Mouse (Mus musculus): Measurements from ENCODE around the gene Zfp593.

Gene Zfp593

DNA sequence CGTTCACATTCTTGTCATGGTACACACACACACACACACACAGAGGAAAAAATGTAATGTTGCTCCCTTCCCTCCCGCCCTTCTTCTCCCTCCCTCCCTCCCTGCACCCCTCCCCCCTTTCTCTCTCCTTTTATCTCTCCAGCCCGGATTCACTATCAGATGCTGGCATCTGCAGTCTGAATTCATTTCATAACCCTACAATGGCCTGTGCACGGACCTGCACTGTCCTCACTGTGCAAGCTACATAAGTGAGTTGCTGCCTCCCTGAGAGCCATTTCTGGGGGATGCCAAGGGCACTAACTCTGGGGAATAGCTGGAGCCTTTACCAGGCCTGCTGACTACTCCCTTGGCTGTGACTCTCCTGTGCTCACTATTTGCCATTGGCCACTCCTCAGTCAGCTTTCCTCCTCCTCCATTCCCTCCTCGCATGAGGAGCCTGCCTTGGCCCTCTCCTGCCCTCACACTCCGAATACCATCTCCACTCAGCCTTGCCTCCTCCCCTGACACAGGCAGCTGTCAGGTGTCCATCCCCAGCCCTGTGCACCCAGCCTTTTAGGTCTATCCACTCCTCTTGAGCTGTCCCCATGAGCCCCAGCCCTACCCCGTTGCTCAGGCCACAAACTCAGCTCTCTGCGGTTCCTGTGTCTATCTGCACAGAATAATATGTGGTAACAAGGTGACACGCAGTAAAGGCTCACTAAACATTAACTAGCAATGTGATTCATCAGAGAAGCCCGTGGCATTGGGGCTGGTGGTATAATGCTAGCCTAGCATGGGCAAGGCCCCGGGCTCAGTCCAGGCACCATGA is 22.4 kb downstream of the Zfp593 start:
- no peak for DNase-seq (ENCODE audit: low spot score)

- no peak for DNase-seq (ENCODE audit: low spot score)
Measured at GRCm38 (mm10) chr4:134206488-134207053, 38.8 kb downstream of the Zfp593 start.

DNA sequence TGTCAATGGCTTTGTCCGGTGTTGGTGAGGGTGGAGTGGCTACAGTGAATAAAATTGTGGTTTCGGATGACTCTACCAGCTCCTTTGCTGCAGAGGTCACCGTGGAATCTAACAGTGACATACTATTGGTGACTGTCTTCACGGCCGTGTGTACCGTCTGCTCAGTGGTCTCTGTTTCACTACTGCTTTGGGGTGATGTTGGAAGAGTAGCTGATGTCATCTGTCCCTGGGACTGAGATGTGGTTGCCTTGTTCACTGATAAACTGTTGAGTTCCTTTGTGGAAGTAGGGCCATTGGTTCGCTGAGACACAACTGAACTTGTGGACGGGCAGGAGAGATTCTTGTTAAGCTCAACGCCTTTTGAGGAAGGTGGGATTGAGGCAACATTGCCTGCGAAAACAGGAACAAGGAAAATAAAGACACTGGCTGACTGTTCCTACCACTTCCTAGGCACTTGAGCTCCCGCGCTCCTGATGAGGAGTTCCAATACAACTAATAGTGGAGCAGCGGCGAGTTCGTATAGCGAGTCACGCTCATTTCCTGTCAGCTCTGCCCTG is 42.0 kb downstream of the Zfp593 start:
- no peak for DNase-seq (ENCODE audit: low spot score)

GRCm38 (mm10) chr4:134202904-134203303 is 42.5 kb downstream of the Zfp593 start, which contains the start of gene Gm7534:
TSS of gene Gm7534 (minus strand) at chr4:134203004.
- no peak for DNase-seq (ENCODE audit: low spot score)

DNA sequence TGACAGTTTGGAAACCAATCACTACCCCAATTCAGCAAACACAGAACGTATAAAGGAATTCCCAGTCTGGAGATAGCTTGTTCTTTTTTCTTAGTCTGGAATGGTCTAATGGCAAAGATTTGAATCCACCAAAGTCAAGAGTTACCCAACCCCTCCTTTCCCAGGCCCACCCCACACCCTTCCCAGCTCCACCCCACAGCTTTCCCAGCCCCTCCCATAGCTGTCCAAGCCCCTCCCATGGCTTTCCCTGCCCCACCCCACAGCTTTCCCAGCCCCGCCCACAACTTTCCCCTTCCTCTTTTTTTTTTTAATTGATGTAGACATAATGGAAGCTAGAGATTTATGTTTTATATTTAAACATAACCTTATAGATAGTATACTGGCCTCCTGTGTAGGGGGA is 46.0 kb downstream of the Zfp593 start:
- DNase-seq (ENCODE audit: low spot score), result no peak
